Mouse (Mus musculus) heart, embryonic 11.5 days (tissue): Measurements from ENCODE around the gene Adam26b. TPM values are rescaled to one million over a fixed set of nuclear protein-coding genes. Genes with fewer than 3 reads are reported as not detected.
"Not testable (repeated sequence)": the region's sequence is repeated elsewhere in the genome, so short reads cannot be mapped to it uniquely, and the experiment has no call there.

Experiments
- ATAC-seq: fragments of 200-750 bp; cut with Nextera tagmentation; replicated peaks from 2 replicates; pipeline ENCODE4 v1.8.0; 2017; ENCODE audit warnings: moderate library complexity; ENCODE audit not compliant: insufficient number of reproducible peaks, low FRiP score, low TSS enrichment
- H3K27ac ChIP-seq: fragments of 300-500 bp; sonication (generic); 2 replicates; pipeline ENCODE4 v1.5.1; 2014; ENCODE audit warnings: mild to moderate bottlenecking, low read depth, low read length
- H3K27me3 ChIP-seq: fragments of 300-500 bp; sonication (generic); 2 replicates; pipeline ENCODE4 v1.6.1; 2014; ENCODE audit warnings: mild to moderate bottlenecking, low read length, mixed read lengths; ENCODE audit not compliant: control insufficient read depth, insufficient read depth
- H3K36me3 ChIP-seq: fragments of 300-500 bp; sonication (generic); 2 replicates; pipeline ENCODE4 v1.6.1; 2014; ENCODE audit warnings: mild to moderate bottlenecking, low read length, moderate library complexity, mixed read lengths; ENCODE audit not compliant: control insufficient read depth, insufficient read depth
- H3K4me1 ChIP-seq: fragments of 300-500 bp; sonication (generic); 2 replicates; pipeline ENCODE4 v1.6.1; 2014; ENCODE audit warnings: low read length; ENCODE audit not compliant: control insufficient read depth, insufficient read depth
- H3K4me2 ChIP-seq: fragments of 300-500 bp; sonication (generic); 2 replicates; pipeline ENCODE4 v1.6.1; 2014; ENCODE audit warnings: mild to moderate bottlenecking, moderate library complexity
- H3K4me3 ChIP-seq: fragments of 300-500 bp; sonication (generic); 2 replicates; pipeline ENCODE4 v1.5.1; 2014; ENCODE audit warnings: low read depth, low read length
- H3K9ac ChIP-seq: fragments of 300-500 bp; sonication (generic); 2 replicates; pipeline ENCODE4 v1.6.1; 2014; ENCODE audit warnings: mild to moderate bottlenecking, low read depth, low read length, moderate library complexity
- H3K9me3 ChIP-seq: fragments of 300-500 bp; sonication (generic); replicated peaks from 2 replicates; pipeline ENCODE4 v1.6.1; 2016; ENCODE audit warnings: low read length; ENCODE audit not compliant: control insufficient read depth
- WGBS: fragments of 180-500 bp; shearing (Covaris S2); extraction: QIAGEN DNeasy Blood & Tissue Kit; methylation state at CpG from one replicate; pipeline ENCODE4 v1.1.7; 2014; ENCODE audit not compliant: insufficient replicate concordance; 5-methylcytosine and 5-hydroxymethylcytosine counted together
- polyA plus RNA-seq: library from polyadenylated mRNA; unstranded; fragments of >200 nt; fragmentation: Nextera tagmentation; extraction: Ambion mirVana; gene quantifications from 2 replicates; pipeline ENCODE4 v1.2.1, GENCODE M21; 2014

Gene Adam26b
- polyA plus RNA-seq, result not detected in 2 replicates

DNA sequence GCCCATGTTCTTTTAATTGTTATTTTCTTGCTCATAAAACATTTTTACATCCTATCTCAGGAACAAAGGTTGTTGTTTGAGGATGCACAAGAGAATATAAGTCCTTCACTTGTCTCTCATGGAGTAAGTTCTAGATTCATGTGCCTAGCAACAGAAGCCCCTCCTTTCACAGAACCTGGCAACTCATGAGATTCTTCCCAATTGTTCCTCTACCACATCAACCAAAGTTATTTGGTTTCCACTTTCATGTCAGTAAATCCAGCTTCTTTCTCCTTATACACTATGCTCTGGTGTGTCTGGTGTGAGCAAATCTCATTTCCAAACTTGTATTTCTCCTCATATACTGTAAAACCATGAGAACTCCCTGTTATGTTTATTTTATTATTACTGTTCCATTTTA lies at the start of gene Adam26b:
TSS of gene Adam26b (minus strand) at position 101 of the 400 bp plus-strand sequence.
- not testable (repeated sequence) for H3K4me1 ChIP-seq, H3K27me3 ChIP-seq, H3K9me3 ChIP-seq, H3K9ac ChIP-seq, H3K36me3 ChIP-seq, H3K27ac ChIP-seq, H3K4me2 ChIP-seq, ATAC-seq, H3K4me3 ChIP-seq

- H3K36me3 ChIP-seq, H3K27me3 ChIP-seq, H3K9me3 ChIP-seq, H3K4me1 ChIP-seq, ATAC-seq, H3K9ac ChIP-seq, H3K4me3 ChIP-seq, H3K4me2 ChIP-seq, H3K27ac ChIP-seq: not testable (repeated sequence)
- WGBS, result 78% methylated on average over 2 of the region's 2 CpGs
Observed at GRCm38 (mm10) chr8:43576607-43577006, 48.7 kb upstream of the Adam26b start, which contains the start of gene Adam26a. TSS of gene Adam26a (minus strand) at chr8:43576707.

Other genes with a start within 250 kb of the Adam26b start
- gene Zfp42, start 221.1 kb downstream of the Adam26b start, polyA plus RNA-seq, result not detected in 2 replicates
- not detected in 2 replicates for gene Adam26a, start 48.6 kb upstream of the Adam26b start, polyA plus RNA-seq
- gene Gm5346, start 99.2 kb upstream of the Adam26b start, polyA plus RNA-seq, result not detected in 2 replicates
- gene Adam34, start 181.9 kb upstream of the Adam26b start, polyA plus RNA-seq, result not detected in 2 replicates